Mouse (Mus musculus): ENCODE measurements around the gene Gstt2. TPM values are rescaled to one million over a fixed set of nuclear protein-coding genes. Genes with fewer than 3 reads are reported as not detected.

The Gstt2 gene
- total RNA-seq (2014; rRNA removed) (2.1 and 10.2 TPM in 2 replicates), polyA plus RNA-seq (2015; fragmentation: Nextera tagmentation; extraction: Ambion mirVana) (9.3 and 11.1 TPM in 2 replicates)

DNA sequence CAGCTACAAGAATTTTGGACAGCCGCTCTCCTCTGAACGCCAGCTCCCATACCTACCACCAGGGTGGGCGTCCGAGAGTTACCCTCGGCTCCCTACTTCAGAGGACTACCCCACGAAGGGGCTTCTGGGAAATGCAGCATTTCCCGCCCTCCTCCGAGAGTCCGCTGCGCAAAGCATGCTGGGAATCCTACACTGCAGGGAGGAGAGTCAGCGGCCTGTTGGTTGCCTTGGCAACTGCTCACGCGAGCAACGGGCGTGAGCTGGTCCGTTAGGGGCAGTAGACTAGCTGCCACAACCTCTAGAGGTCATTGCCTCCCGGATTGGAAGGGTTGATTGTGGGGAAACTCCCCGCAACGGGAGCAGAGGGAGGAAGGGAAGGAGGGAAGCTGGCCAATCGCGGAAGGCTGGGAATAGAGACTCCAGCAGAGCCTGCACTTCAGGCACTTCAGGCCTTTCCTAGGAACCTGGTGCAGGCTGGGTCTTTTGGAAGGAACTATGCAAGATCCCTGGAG is at the start of gene Gstt2:
Gene Gstt2, minus strand, starts transcription at position 177 of the 512 bp plus-strand sequence.
- Histone ChIP-seq H3K27ac (peak within 1 kb of the TSS; percentile 85), H3K4me3 (ENCODE audit: low read length) (peak within 1 kb of the TSS; percentile 42), H3K4me1 (ENCODE audit: insufficient read depth, low read length) (peaks cover 24% of the 10 kb centered on the region), H3K9me3 (ENCODE audit: low read length) (no peaks in the 10 kb centered on the region), H3K36me3 (ENCODE audit: insufficient read depth, low read length) (no peaks in the 10 kb centered on the region), H3K9ac (replicated peaks; ENCODE audit: low read length) (peak within 1 kb of the TSS; percentile 56), H3K27me3 (ENCODE audit: insufficient read depth, low read length) (no peaks in the 10 kb centered on the region), H3K4me2 (ENCODE audit: low read depth, low read length) (peak within 1 kb of the TSS; percentile 76)
- under 1% methylated on average over 21 of the region's 21 CpGs for WGBS
- TF ChIP-seq CTCF (IDR thresholded peaks at IDR 0.05; ENCODE audit: low read depth): peak; percentile 61
- peak; percentile 97 for DNase-seq (ENCODE audit: low spot score)
- ATAC-seq: peak; percentile 94

DNA sequence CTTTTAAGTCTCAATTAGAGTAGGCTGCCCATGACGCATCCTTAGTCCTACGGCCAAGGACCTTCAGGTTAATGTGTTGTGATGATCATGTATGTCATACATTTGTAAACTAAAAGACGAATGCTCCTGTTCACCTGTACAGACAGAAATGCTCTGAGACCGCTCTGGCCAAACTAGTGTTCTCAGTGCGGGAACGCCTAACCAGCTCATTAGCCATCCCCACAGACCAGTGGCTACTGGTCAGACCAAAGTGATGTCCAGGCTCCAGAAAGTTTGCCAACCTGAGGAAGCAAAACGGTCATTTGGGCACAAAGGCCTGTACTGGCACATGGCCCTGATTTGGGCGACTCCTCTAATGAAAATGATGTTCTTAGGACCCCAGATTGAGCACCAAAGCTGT is 47.5 kb upstream of the Gstt2 start:
- WGBS: 94% methylated on average over 8 of the region's 8 CpGs
- H3K4me2 ChIP-seq (ENCODE audit: low read depth, low read length): no peak overlapping the region
- no peaks in the 10 kb centered on the region for H3K9me3 ChIP-seq (ENCODE audit: low read length)
- no peaks in the 10 kb centered on the region for H3K36me3 ChIP-seq (ENCODE audit: insufficient read depth, low read length)
- DNase-seq (ENCODE audit: low spot score): no peak
- ATAC-seq: no peak
- no peak for TF ChIP-seq CTCF (IDR thresholded peaks at IDR 0.05; ENCODE audit: low read depth)
- no peak overlapping the region for H3K4me3 ChIP-seq (ENCODE audit: low read length)
- H3K27ac ChIP-seq: no peak overlapping the region
- H3K9ac ChIP-seq (replicated peaks; ENCODE audit: low read length): no peak overlapping the region
- H3K4me1 ChIP-seq (ENCODE audit: insufficient read depth, low read length): no peaks in the 10 kb centered on the region
- H3K27me3 ChIP-seq (ENCODE audit: insufficient read depth, low read length): no peaks in the 10 kb centered on the region

DNA sequence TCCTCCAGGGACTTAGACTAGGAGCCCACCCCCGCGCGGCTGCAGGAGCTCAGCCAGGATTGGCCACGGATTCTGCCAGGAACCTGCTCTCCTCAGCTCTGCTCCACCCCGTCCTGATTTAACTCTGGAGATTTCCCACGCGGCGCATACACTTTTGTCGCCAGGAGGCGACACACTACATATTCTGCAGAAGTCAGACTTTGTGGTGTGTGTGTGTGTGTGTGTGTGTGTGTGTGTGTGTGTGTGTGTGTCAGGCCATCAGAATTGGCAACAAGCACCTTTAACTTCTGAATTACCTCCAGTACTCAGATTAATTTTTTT is 46.0 kb upstream of the Gstt2 start:
- DNase-seq (ENCODE audit: low spot score) (peak; percentile 89), ATAC-seq (peak; percentile 82)
- peak overlapping the region; percentile 27; the same call in 1 of the 2 replicates for H3K4me2 ChIP-seq (ENCODE audit: low read depth, low read length)
- H3K27ac ChIP-seq: no peak overlapping the region
- under 1% methylated on average over 10 of the region's 10 CpGs for WGBS
- no peak overlapping the region for H3K9ac ChIP-seq (replicated peaks; ENCODE audit: low read length)
- peak; percentile 75 for TF ChIP-seq CTCF (IDR thresholded peaks at IDR 0.05; ENCODE audit: low read depth)
- H3K4me3 ChIP-seq (ENCODE audit: low read length): no peak overlapping the region
- no peaks in the 10 kb centered on the region for H3K27me3 ChIP-seq (ENCODE audit: insufficient read depth, low read length)
- H3K36me3 ChIP-seq (ENCODE audit: insufficient read depth, low read length): no peaks in the 10 kb centered on the region
- no peaks in the 10 kb centered on the region for H3K9me3 ChIP-seq (ENCODE audit: low read length)
- H3K4me1 ChIP-seq (ENCODE audit: insufficient read depth, low read length): no peaks in the 10 kb centered on the region

DNA sequence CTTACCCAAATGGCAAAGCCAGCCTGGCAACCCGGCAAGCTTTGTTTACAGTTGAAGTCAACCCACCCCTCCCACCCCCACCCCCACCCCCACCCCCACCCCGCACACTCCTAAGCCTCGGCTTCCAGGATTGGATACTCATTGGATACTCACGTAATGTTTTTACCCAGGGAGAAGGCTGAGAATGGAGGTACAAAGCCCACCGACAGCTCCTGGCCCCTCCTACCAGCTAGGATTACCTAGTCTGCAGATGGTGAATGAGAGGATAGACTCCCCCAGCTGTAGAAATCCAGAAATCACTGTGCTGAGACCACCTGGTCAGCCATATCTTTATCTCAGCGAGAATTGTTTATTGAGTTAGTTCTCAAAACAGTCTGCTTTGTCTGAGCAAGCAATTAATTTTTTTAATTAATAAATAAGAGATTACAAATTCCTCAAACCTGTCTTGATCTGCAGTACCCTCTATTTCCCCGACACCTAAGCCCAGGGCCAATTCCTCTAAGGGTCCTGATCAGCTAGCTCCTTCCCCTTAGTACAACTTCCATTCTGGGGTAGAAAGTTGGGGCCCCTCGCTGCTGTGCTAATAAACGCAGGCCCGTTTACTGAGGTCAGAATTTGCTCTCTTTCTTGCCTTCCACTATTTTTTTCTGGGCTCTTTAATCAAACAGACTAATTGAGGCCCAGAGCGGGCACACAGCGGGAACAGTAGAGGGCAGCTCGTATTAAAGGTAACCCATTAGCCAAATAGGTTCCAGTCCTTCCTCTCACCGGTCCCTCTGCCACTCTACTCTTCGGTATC is 45.4 kb upstream of the Gstt2 start:
- ATAC-seq (no peak; the same call in none of the 2 replicates), DNase-seq (ENCODE audit: low spot score) (peak; percentile 10)
- H3K27ac ChIP-seq: no peak overlapping the region
- H3K4me2 ChIP-seq (ENCODE audit: low read depth, low read length): peak overlapping the region; percentile 27; the same call in 1 of the 2 replicates
- H3K9ac ChIP-seq (replicated peaks; ENCODE audit: low read length): no peak overlapping the region
- no peak overlapping the region for H3K4me3 ChIP-seq (ENCODE audit: low read length)
- H3K9me3 ChIP-seq (ENCODE audit: low read length): no peaks in the 10 kb centered on the region
- no peaks in the 10 kb centered on the region for H3K4me1 ChIP-seq (ENCODE audit: insufficient read depth, low read length)
- WGBS: 16% methylated on average over 15 of the region's 15 CpGs
- H3K36me3 ChIP-seq (ENCODE audit: insufficient read depth, low read length): no peaks in the 10 kb centered on the region
- TF ChIP-seq CTCF (IDR thresholded peaks at IDR 0.05; ENCODE audit: low read depth): no peak
- H3K27me3 ChIP-seq (ENCODE audit: insufficient read depth, low read length): no peaks in the 10 kb centered on the region

DNA sequence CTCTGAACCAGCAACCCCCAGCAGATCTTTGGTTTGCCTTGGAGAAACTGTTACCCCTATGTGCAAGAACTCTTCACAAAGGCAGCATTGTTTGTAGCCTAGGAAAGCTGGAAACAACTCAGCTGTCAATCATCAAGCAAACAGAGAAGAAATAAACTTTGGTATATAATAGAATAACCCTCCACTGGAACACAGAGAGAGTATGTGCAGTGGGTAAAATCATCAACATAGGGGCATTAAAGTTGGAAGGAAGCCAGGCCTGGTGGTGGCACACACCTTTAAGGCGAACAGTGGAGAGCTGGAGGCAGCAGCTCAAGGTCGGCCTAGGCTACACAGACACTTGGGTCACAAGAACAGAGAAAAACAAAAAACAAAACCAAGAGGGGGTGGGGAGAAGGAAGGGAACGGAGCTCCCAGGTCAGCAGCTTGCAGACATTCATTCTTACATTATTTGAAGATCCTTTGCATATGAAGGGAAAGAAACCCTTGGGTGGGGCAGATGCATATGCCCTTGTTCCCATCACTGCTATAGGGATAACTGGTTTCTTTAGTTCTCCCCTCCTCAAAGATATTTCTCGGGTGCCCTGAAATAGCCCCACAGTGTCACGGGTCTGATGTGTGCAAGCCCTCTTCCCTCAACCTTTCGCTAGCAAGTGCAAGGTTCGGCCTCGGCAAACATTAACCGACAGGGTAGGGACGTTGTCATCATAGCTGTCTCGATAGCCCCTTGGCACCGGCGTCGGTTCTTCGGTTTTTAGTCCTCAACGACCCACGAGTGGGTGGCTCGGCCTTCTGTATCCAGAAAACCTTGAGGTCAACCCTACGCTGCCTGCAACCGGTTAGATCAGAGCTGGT is 44.6 kb upstream of the Gstt2 start:
- no peak for TF ChIP-seq CTCF (IDR thresholded peaks at IDR 0.05; ENCODE audit: low read depth)
- H3K27me3 ChIP-seq (ENCODE audit: insufficient read depth, low read length): no peaks in the 10 kb centered on the region
- no peak overlapping the region for H3K9ac ChIP-seq (replicated peaks; ENCODE audit: low read length)
- H3K4me2 ChIP-seq (ENCODE audit: low read depth, low read length): no peak overlapping the region
- no peaks in the 10 kb centered on the region for H3K4me1 ChIP-seq (ENCODE audit: insufficient read depth, low read length)
- WGBS: 19% methylated on average over 20 of the region's 20 CpGs
- no peaks in the 10 kb centered on the region for H3K36me3 ChIP-seq (ENCODE audit: insufficient read depth, low read length)
- H3K4me3 ChIP-seq (ENCODE audit: low read length): no peak overlapping the region
- ATAC-seq: peak; percentile 34; the same call in 1 of the 2 replicates
- DNase-seq (ENCODE audit: low spot score): no peak
- no peaks in the 10 kb centered on the region for H3K9me3 ChIP-seq (ENCODE audit: low read length)
- H3K27ac ChIP-seq: no peak overlapping the region

DNA sequence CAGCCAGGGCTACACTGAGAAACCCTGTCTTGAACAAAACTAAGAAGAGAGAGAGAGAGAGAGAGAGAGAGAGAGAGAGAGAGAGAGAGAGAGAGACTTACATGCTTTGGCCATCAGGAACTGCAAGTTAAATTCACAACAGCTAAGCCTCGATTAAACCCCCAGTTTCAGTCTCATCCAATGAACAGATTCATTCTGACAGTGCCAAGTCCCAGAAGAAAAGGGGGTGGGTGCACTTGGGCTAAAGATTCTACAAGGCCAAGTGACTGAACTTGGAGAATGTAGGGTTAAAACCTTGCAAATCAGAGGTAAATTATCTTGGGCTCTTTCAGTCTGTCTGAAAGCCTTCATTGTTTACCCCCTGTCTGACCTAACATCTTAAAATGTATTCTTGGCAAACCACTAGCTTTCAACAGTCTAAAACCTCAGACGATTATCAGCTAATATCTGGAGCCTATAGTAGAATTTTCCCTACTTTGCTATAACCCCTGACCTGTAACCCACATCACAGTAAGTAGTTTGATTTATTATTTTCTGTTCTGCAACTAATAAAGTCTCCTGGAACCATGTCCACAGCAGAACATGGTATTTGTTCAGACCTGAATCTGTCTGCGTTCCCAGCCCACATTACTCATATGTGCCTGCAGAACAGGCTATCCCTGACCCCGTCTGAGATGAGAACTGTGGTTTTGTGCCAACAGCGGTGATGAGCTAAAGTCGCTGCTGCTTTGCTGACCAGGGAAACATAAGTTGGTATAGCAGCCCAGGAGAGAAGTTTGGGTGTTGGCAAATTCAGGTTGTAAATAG is 43.8 kb upstream of the Gstt2 start:
- TF ChIP-seq CTCF (IDR thresholded peaks at IDR 0.05; ENCODE audit: low read depth): no peak
- Histone ChIP-seq H3K36me3 (ENCODE audit: insufficient read depth, low read length) (no peaks in the 10 kb centered on the region), H3K4me2 (ENCODE audit: low read depth, low read length) (no peak overlapping the region), H3K9ac (replicated peaks; ENCODE audit: low read length) (no peak overlapping the region), H3K4me3 (ENCODE audit: low read length) (no peak overlapping the region), H3K4me1 (ENCODE audit: insufficient read depth, low read length) (no peaks in the 10 kb centered on the region), H3K27ac (no peak overlapping the region), H3K9me3 (ENCODE audit: low read length) (no peaks in the 10 kb centered on the region), H3K27me3 (ENCODE audit: insufficient read depth, low read length) (no peaks in the 10 kb centered on the region)
- DNase-seq (ENCODE audit: low spot score) (no peak), ATAC-seq (no peak)
- 34% methylated on average over 6 of the region's 6 CpGs for WGBS
